Mouse (Mus musculus): Measurements from ENCODE around the gene Gm42517.

DNA sequence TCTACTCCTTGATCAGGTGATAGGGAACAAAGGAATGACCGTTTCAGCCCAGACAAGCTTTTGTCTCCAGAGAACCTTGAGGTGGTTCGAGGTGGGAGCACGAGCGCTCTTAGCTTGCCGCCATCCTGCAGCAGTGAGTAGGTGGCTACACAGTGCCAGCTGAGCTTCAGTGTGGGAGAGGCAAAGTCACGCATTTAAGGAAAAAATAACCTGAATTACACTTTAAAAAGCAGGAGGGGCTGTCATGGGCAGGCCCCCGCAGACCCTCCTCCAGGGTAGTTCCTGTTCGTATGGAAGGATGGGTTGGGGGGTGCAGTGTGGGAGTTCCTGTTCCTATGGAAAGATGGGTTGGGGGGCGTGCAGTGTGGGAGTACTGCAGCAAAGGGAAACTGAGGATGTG is 8.2 kb downstream of the Gm42517 start:
- TF ChIP-seq POLR2A (IDR thresholded peaks at IDR 0.05; ENCODE audit: low read depth, low read length) (no peak), CTCF (IDR thresholded peaks at IDR 0.05; ENCODE audit: borderline replicate concordance, insufficient read depth, low read length) (no peak)
